Mouse (Mus musculus) bone marrow macrophage, adult 2 months (primary cell): ENCODE data around the gene Ylpm1.

ENCODE experiments used
- CTCF ChIP-seq: IDR thresholded peaks from 2 replicates; pipeline ENCODE4 v1.5.1; 2012; ENCODE audit warnings: low read depth, mild to moderate bottlenecking, low read length, moderate library complexity
- POLR2A ChIP-seq: IDR thresholded peaks from 2 replicates; pipeline ENCODE4 v1.6.1; 2012; ENCODE audit warnings: mild to moderate bottlenecking, low read depth, low read length, borderline replicate concordance

DNA sequence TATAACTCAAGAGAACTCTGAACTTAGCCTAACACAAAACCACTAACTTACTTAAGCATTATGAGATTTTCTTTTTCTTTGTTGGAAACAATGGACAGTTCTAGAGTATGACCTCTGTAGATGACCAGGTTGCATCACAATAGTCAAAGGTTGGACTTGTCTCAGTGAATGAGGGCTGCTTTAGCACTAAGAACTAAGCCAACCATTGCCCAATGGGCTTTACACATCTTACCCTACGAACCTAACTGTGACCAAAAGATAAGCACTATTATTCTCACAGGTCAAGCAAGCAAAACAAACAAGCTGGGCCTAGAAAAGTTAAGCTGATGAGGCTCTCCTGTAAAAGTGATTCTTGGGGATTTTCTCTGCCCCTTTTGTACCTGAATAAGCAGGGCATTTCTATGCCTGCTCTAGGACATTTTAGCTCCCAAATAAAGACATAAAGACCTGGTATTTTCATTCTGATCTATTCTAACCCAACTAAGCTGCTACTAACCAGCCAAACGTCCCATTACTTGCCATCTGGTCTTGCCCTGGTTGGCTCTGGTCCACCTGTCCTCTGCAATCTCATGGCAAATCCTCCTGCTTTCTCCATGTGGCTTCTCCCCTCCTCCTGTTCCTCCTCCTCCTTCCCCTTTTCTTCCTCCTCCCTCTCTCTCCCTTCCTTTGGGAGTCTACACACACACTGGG is 48.1 kb upstream of the Ylpm1 start:
- no peak for TF ChIP-seq CTCF
- TF ChIP-seq POLR2A, result no peak
